Mouse (Mus musculus) MEL (cell line): ENCODE data around the gene 0610030E20Rik.

ENCODE experiments used
- CTCF ChIP-seq, 3 experiments: IDR thresholded peaks in 2 of 3; conservative IDR thresholded peaks in 1 of 3; 2 replicates each; pipeline ENCODE4 v1.5.1; 2011 to 2012; ENCODE audit warnings: low read length in 3 of 3, low read depth in 2 of 3, mild to moderate bottlenecking in 2 of 3, improper control_type of control experiment in 1 of 3, inconsistent platforms in 1 of 3, mixed read lengths in 1 of 3, moderate library complexity in 1 of 3; ENCODE audit not compliant: control insufficient read depth in 1 of 3, insufficient read depth in 1 of 3, poor library complexity in 1 of 3, severe bottlenecking in 1 of 3
- MYC ChIP-seq: IDR thresholded peaks from 2 replicates; pipeline ENCODE4 v1.6.1; 2011; ENCODE audit warnings: low read depth, mild to moderate bottlenecking, low read length, improper control_type of control experiment, moderate library complexity
- POLR2A ChIP-seq, 2 experiments: IDR thresholded peaks; 2 replicates each; pipeline ENCODE4 v1.6.1; 2011 to 2012; ENCODE audit warnings: low read length in 2 of 2, mild to moderate bottlenecking in 2 of 2, control low read depth in 1 of 2, improper control_type of control experiment in 1 of 2, low read depth in 1 of 2, moderate library complexity in 1 of 2; ENCODE audit not compliant: control insufficient read depth in 1 of 2, insufficient read depth in 1 of 2, poor library complexity in 1 of 2
- POLR2AphosphoS2 ChIP-seq: IDR thresholded peaks from 2 replicates; pipeline ENCODE4 v1.6.1; 2011; ENCODE audit warnings: low read length, improper control_type of control experiment
- POLR2AphosphoS5 ChIP-seq: IDR thresholded peaks from 2 replicates; pipeline ENCODE4 v1.6.1; 2012; ENCODE audit warnings: low read depth, borderline replicate concordance, mild to moderate bottlenecking, inconsistent platforms, low read length, moderate library complexity, mixed read lengths
- SMC3 ChIP-seq: IDR thresholded peaks from 2 replicates; pipeline ENCODE4 v1.6.1; 2011; ENCODE audit warnings: low read depth, low read length, improper control_type of control experiment
- TBP ChIP-seq: IDR thresholded peaks from 2 replicates; pipeline ENCODE4 v1.8.0; 2011; ENCODE audit warnings: low read depth, low read length, improper control_type of control experiment
- ZKSCAN1 ChIP-seq: IDR thresholded peaks from 2 replicates; pipeline ENCODE4 v1.6.1; 2012; ENCODE audit warnings: low read depth, mild to moderate bottlenecking, inconsistent platforms, low read length, improper control_type of control experiment, moderate library complexity
- ZNF384 ChIP-seq: IDR thresholded peaks from 2 replicates; pipeline ENCODE4 v1.6.1; 2012; ENCODE audit warnings: low read depth, mild to moderate bottlenecking, inconsistent platforms, low read length, improper control_type of control experiment

GRCm38 (mm10) chr6:72318440-72318839, 28.7 kb upstream of the 0610030E20Rik start:
- TF ChIP-seq POLR2A (IDR thresholded peaks at IDR 0.05; ENCODE audit: control insufficient read depth in 1 of 2, insufficient read depth in 1 of 2, low read depth in 1 of 2, low read length in 2 of 2, poor library complexity in 1 of 2), result no peak
- TF ChIP-seq CTCF (IDR thresholded peaks at IDR 0.05 in 2 of 3, conservative IDR thresholded peaks at IDR 0.05 in 1 of 3; ENCODE audit: control insufficient read depth in 1 of 3, insufficient read depth in 1 of 3, low read depth in 2 of 3, low read length in 3 of 3, poor library complexity in 1 of 3, severe bottlenecking in 1 of 3), result no peak
- no peak for TF ChIP-seq POLR2AphosphoS2
- no peak for TF ChIP-seq POLR2AphosphoS5
- no peak for TF ChIP-seq SMC3
- no peak for TF ChIP-seq TBP
- no peak for TF ChIP-seq MYC
- no peak for TF ChIP-seq ZKSCAN1
- no peak for TF ChIP-seq ZNF384
